Mouse (Mus musculus) cerebellum, adult 8-10 months (tissue): ENCODE results near the gene Abcb6.

Source experiments
- DNase-seq: peaks from one replicate; pipeline ENCODE4 v3.0.0; 2022

Abcb6 gene

GRCm38 (mm10) chr1:75192452-75192851 lies 12.3 kb upstream of the Abcb6 start:
- no peak for DNase-seq

GRCm38 (mm10) chr1:75191622-75192402 lies 11.6 kb upstream of the Abcb6 start, which contains the start of the genes Ankzf1 and Atg9a:
Gene Ankzf1 (plus strand): TSS chr1:75192151.
Gene Atg9a (minus strand): TSS chr1:75192196.
- peak; percentile 93 for DNase-seq

- no peak for DNase-seq
These were observed 11.0 kb upstream of the Abcb6 start for GRCm38 (mm10) chr1:75191258-75191621.

GRCm38 (mm10) chr1:75190577-75190976 lies 10.4 kb upstream of the Abcb6 start:
- no peak for DNase-seq

- no peak for DNase-seq
These were observed 7.8 kb upstream of the Abcb6 start for GRCm38 (mm10) chr1:75187914-75188483.

GRCm38 (mm10) chr1:75187126-75187525 lies 6.9 kb upstream of the Abcb6 start:
- no peak for DNase-seq

GRCm38 (mm10) chr1:75185495-75185894 lies 5.3 kb upstream of the Abcb6 start:
- no peak for DNase-seq

- no peak for DNase-seq
These were observed 2.0 kb upstream of the Abcb6 start for GRCm38 (mm10) chr1:75182160-75182559.

- no peak for DNase-seq
These were observed 1.2 kb upstream of the Abcb6 start for GRCm38 (mm10) chr1:75181377-75181870.

- DNase-seq = no peak
These were observed 549 bp upstream of the Abcb6 start for GRCm38 (mm10) chr1:75180741-75181140.

- peak; percentile 46 for DNase-seq
These were observed 673 bp downstream of the Abcb6 start for GRCm38 (mm10) chr1:75179334-75180104.

- peak; percentile 98 for DNase-seq
These were observed 11.4 kb downstream of the Abcb6 start, which contains the start of gene Zfand2b for GRCm38 (mm10) chr1:75168472-75169464. Gene Zfand2b (plus strand): TSS chr1:75168646.

GRCm38 (mm10) chr1:75168093-75168471 lies 12.1 kb downstream of the Abcb6 start:
- DNase-seq = no peak

GRCm38 (mm10) chr1:75160256-75160617 lies 20.0 kb downstream of the Abcb6 start:
- no peak for DNase-seq

GRCm38 (mm10) chr1:75159540-75160255 lies 20.5 kb downstream of the Abcb6 start:
- DNase-seq = no peak

- no peak for DNase-seq
These were observed 21.2 kb downstream of the Abcb6 start for GRCm38 (mm10) chr1:75158990-75159389.

- no peak for DNase-seq
These were observed 24.4 kb downstream of the Abcb6 start for GRCm38 (mm10) chr1:75155837-75156236.

GRCm38 (mm10) chr1:75148727-75149126 lies 31.5 kb downstream of the Abcb6 start:
- DNase-seq = no peak

GRCm38 (mm10) chr1:75147411-75148135 lies 32.6 kb downstream of the Abcb6 start:
- no peak for DNase-seq

- DNase-seq = no peak
These were observed 34.6 kb downstream of the Abcb6 start for GRCm38 (mm10) chr1:75145589-75145988.
